Mouse (Mus musculus) MEL (cell line): ENCODE measurements around the gene Rnf10. TPM values are rescaled to one million over a fixed set of nuclear protein-coding genes. Genes with fewer than 3 reads are reported as not detected.

ENCODE experiments used
- DNase-seq: peaks from one replicate; pipeline ENCODE4 v3.0.0; 2011; ENCODE audit warnings: low read depth, low spot score
- H3K27ac ChIP-seq: 2 replicates; pipeline ENCODE4 v1.5.1; 2012; ENCODE audit warnings: low read depth, mild to moderate bottlenecking, control low read depth, low read length, moderate library complexity; ENCODE audit not compliant: control insufficient read depth
- H3K27me3 ChIP-seq, 2 experiments: fragments of 150-350 bp in 1 of 2; sonication (generic) in 1 of 2; 2 replicates each; pipeline ENCODE4 v1.6.1; 2012; ENCODE audit warnings: low read length in 2 of 2, mild to moderate bottlenecking in 2 of 2, improper control_type of control experiment in 1 of 2, moderate library complexity in 1 of 2; ENCODE audit not compliant: insufficient read depth in 2 of 2, control insufficient read depth in 1 of 2
- H3K36me3 ChIP-seq, 2 experiments: 2 replicates each; pipeline ENCODE4 v1.6.1; 2012 to 2014; ENCODE audit warnings: low read length in 2 of 2, improper control_type of control experiment in 1 of 2, inconsistent platforms in 1 of 2, mild to moderate bottlenecking in 1 of 2; ENCODE audit not compliant: insufficient read depth in 2 of 2, control insufficient read depth in 1 of 2
- H3K4me1 ChIP-seq, 2 experiments: fragments of 150-350 bp in 1 of 2; sonication (generic) in 1 of 2; 2 replicates each; pipeline ENCODE4 v1.6.1; 2012; ENCODE audit warnings: low read length in 2 of 2, improper control_type of control experiment in 1 of 2, mild to moderate bottlenecking in 1 of 2; ENCODE audit not compliant: insufficient read depth in 2 of 2, control insufficient read depth in 1 of 2
- H3K4me3 ChIP-seq, 2 experiments: fragments of 150-350 bp in 1 of 2; sonication (generic) in 1 of 2; 2 replicates each; pipeline ENCODE4 v1.5.1; 2012; ENCODE audit warnings: low read depth in 2 of 2, low read length in 2 of 2, mild to moderate bottlenecking in 2 of 2, moderate library complexity in 2 of 2, control low read depth in 1 of 2, improper control_type of control experiment in 1 of 2; ENCODE audit not compliant: control insufficient read depth in 1 of 2, insufficient read depth in 1 of 2
- H3K79me2 ChIP-seq: 2 replicates; pipeline ENCODE4 v1.6.1; 2012; ENCODE audit warnings: mild to moderate bottlenecking, low read length, moderate library complexity; ENCODE audit not compliant: control insufficient read depth, poor library complexity, insufficient read depth
- H3K9ac ChIP-seq: 2 replicates; pipeline ENCODE4 v1.6.1; 2012; ENCODE audit warnings: low read depth, mild to moderate bottlenecking, control low read depth, low read length, moderate library complexity; ENCODE audit not compliant: control insufficient read depth, poor library complexity, severe bottlenecking
- H3K9me3 ChIP-seq: fragments of 150-350 bp; sonication (generic); replicated peaks from 2 replicates; pipeline ENCODE4 v1.6.1; 2012; ENCODE audit warnings: mild to moderate bottlenecking, low read length, improper control_type of control experiment, moderate library complexity; ENCODE audit not compliant: insufficient read depth
- CHD2 ChIP-seq: IDR thresholded peaks from 2 replicates; pipeline ENCODE4 v1.6.1; 2011; ENCODE audit warnings: low read length, improper control_type of control experiment
- EP300 ChIP-seq, 2 experiments: IDR thresholded peaks; 2 replicates each; pipeline ENCODE4 v1.6.1; 2011; ENCODE audit warnings: improper control_type of control experiment in 2 of 2, low read length in 2 of 2, low read depth in 1 of 2, mild to moderate bottlenecking in 1 of 2
- ETS1 ChIP-seq: IDR thresholded peaks from 2 replicates; pipeline ENCODE4 v1.6.1; 2012; ENCODE audit warnings: low read depth, mild to moderate bottlenecking, inconsistent platforms, low read length, improper control_type of control experiment, moderate library complexity
- JUND ChIP-seq: IDR thresholded peaks from 2 replicates; pipeline ENCODE4 v1.6.1; 2011; ENCODE audit warnings: low read depth, mild to moderate bottlenecking, improper control_type of control experiment, low read length
- MAX ChIP-seq: IDR thresholded peaks from 2 replicates; pipeline ENCODE4 v1.6.1; 2011; ENCODE audit warnings: low read length, improper control_type of control experiment
- NRF1 ChIP-seq: IDR thresholded peaks from 2 replicates; pipeline ENCODE4 v1.6.1; 2014; ENCODE audit warnings: low read depth, mild to moderate bottlenecking, inconsistent platforms, low read length, improper control_type of control experiment, moderate library complexity; ENCODE audit not compliant: poor library complexity, insufficient read depth, severe bottlenecking
- RCOR1 ChIP-seq: IDR thresholded peaks from 2 replicates; pipeline ENCODE4 v1.6.1; 2012; ENCODE audit warnings: low read depth, mild to moderate bottlenecking, inconsistent platforms, low read length, improper control_type of control experiment
- SIN3A ChIP-seq: IDR thresholded peaks from 2 replicates; pipeline ENCODE4 v1.6.1; 2012; ENCODE audit warnings: low read length, improper control_type of control experiment, inconsistent platforms
- USF1 ChIP-seq: IDR thresholded peaks from 2 replicates; pipeline ENCODE4 v1.6.1; 2014; ENCODE audit warnings: low read depth, mild to moderate bottlenecking, inconsistent platforms, low read length, improper control_type of control experiment, moderate library complexity
- ZKSCAN1 ChIP-seq: IDR thresholded peaks from 2 replicates; pipeline ENCODE4 v1.6.1; 2012; ENCODE audit warnings: low read depth, mild to moderate bottlenecking, inconsistent platforms, low read length, improper control_type of control experiment, moderate library complexity
- ZNF384 ChIP-seq: IDR thresholded peaks from 2 replicates; pipeline ENCODE4 v1.6.1; 2012; ENCODE audit warnings: low read depth, mild to moderate bottlenecking, inconsistent platforms, low read length, improper control_type of control experiment
- polyA plus RNA-seq, 2 experiments: library from polyadenylated mRNA; stranded (reverse) in 1 of 2; unstranded in 1 of 2; fragments of >175 nt in 1 of 2; fragments of >200 nt in 1 of 2; gene quantifications; 2 replicates each; pipeline versions ENCODE4 v1.2.1 to v1.2.4; 2012; ENCODE audit warnings: low replicate concordance in 2 of 2, low read depth in 1 of 2; ENCODE audit not compliant: insufficient read length in 2 of 2, insufficient read depth in 1 of 2, missing spikeins in 1 of 2
- total RNA-seq: library from RNA; depleted of rRNA; stranded (reverse); fragments of 300-350 nt; gene quantifications from 2 replicates; pipeline ENCODE4 v1.2.3, GENCODE M21; 2012

Gene Rnf10
- total and polyA plus RNA-seq, 3 experiments = 44.4 to 254 (median 165) TPM

- Histone ChIP-seq H3K4me1 (peaks cover 0 to 29% of the 10 kb centered on the region in 2 experiments; a peak in 2 of 4 replicates), H3K9me3 (no peaks in the 10 kb centered on the region)
- no peak for TF ChIP-seq CHD2
- no peak for TF ChIP-seq JUND
- no peak for TF ChIP-seq ZKSCAN1
- TF ChIP-seq MAX = 0 out of 2 replicates have a peak, but pooled peaks have one; percentile 17
- no peak for TF ChIP-seq ZNF384
- 0 out of 2 replicates have a peak, but pooled peaks have one; percentile 15 for TF ChIP-seq NRF1
- no peak for TF ChIP-seq EP300 (IDR thresholded peaks at IDR 0.05; ENCODE audit: low read depth in 1 of 2, low read length in 2 of 2)
- TF ChIP-seq, all 39 proteins: peak for 2
- Histone ChIP-seq H3K9ac (peak overlapping the region; percentile 50), H3K27ac (no peak overlapping the region), H3K4me3 (peak overlapping the region; percentile 45 to 49), H3K36me3 (peaks cover 0 to 8% of the 10 kb centered on the region in 2 experiments; a peak in 2 of 4 replicates), H3K79me2 (no peaks in the 10 kb centered on the region), H3K27me3 (peaks cover 0 to 2% of the 10 kb centered on the region in 2 experiments; a peak in 2 of 4 replicates)
- DNase-seq = peak; percentile 37
Measured at GRCm38 (mm10) chr5:115204562-115205311, 68.0 kb downstream of the Rnf10 start.

DNA sequence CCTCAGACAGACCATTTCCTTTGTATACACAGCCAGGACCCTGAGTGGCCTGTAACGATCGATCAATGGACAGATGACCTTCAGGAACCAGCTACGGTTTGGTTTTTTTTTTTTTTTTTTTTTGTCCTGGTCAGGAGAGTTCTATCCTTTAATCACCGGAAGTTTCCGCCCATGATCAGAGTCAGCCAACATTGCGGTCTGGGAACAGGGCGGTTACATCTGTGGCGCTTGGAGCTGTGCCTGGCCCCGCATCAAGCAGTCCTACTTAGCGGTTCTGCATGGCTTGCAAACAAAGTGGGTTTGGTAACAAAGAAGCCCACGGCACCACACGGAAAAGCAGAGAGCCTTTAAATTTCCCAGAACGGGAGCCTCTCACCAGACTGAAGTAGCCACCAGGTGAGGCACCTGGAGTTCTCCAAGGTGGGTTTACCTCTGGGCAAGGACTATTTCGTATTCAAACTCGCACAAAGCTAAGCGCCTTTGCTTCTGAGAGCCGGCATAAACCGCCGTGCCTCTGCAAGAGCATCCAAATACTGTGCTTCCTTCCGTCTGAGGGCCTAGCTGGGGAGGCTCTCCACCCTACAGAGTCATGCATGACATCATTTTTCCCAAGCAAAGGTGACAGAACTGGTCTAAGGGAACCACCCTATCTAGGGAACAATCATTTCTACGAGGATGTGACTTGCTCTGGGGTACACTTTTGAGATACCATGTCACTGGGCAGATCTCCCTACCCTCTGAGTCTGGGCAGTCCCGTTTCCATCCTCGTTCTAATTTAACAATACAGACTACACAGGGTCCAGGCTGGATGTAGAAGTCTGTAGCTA is 68.8 kb downstream of the Rnf10 start:
- Histone ChIP-seq H3K9ac (peak overlapping the region; percentile 19; the same call in 1 of the 2 replicates), H3K27ac (no peak overlapping the region), H3K4me1 (peaks cover 0 to 29% of the 10 kb centered on the region in 2 experiments; a peak in 2 of 4 replicates), H3K9me3 (no peaks in the 10 kb centered on the region), H3K4me3 (peak overlapping the region; percentile 45 to 49), H3K27me3 (peaks cover 0 to 2% of the 10 kb centered on the region in 2 experiments; a peak in 2 of 4 replicates), H3K36me3 (peaks cover 0 to 8% of the 10 kb centered on the region in 2 experiments; a peak in 2 of 4 replicates), H3K79me2 (no peaks in the 10 kb centered on the region)
- TF ChIP-seq USF1 (no peak), ETS1 (peak; percentile 44; the same call in 1 of the 2 replicates), EP300 (IDR thresholded peaks at IDR 0.05; ENCODE audit: low read depth in 1 of 2, low read length in 2 of 2) (peak; percentile 52 to 54), SIN3A (0 out of 2 replicates have a peak, but pooled peaks have one; percentile 23), RCOR1 (peak; percentile 17; the same call in 1 of the 2 replicates), ZNF384 (peak; percentile 91)
- DNase-seq = peak; percentile 62
